Mouse (Mus musculus) bone marrow macrophage, adult 2 months (primary cell): ENCODE data around the gene Cenpb.

Experiments
- CTCF ChIP-seq: IDR thresholded peaks from 2 replicates; pipeline ENCODE4 v1.5.1; 2012; ENCODE audit warnings: low read depth, mild to moderate bottlenecking, low read length, moderate library complexity
- POLR2A ChIP-seq: IDR thresholded peaks from 2 replicates; pipeline ENCODE4 v1.6.1; 2012; ENCODE audit warnings: mild to moderate bottlenecking, low read depth, low read length, borderline replicate concordance

DNA sequence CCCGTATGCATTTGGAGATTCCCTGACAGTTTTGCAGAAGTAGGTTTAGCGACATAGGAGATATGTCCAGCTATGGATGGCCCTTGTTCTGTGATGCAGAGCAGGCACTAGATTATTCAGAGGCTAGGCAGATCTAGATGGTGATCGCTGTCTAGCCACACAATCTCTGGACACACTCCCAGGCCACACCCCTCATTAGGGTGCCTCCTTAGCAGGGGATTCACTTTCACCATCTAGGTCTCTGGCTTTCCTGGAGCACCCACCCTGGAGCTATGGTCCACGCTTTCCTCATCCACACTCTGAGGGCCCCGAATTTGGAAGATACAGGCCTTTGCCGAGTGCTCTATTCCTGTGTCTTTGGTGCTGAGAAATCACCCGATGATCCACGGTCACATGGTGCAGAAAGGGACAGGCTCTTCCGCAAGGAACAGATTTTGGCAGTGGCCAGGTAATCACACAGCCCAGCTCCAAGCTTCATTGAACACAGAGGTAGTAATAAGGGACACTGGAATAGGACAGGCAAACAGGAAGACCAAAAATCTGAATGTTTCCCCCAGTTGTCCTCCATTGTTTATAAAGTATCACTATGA is 31.3 kb upstream of the Cenpb start:
- TF ChIP-seq CTCF (no peak), POLR2A (no peak)
